Mouse (Mus musculus) liver, embryonic 14.5 days (tissue): ENCODE data around the gene Ctsl.

Experiments
- CTCF ChIP-seq: IDR thresholded peaks from 2 replicates; pipeline ENCODE4 v1.5.1; 2016; ENCODE audit warnings: antibody characterized with exemption, low read depth, control low read depth
- EP300 ChIP-seq: IDR thresholded peaks from 2 replicates; pipeline ENCODE4 v1.6.1; 2016; ENCODE audit warnings: antibody characterized with exemption, low read depth

GRCm38 (mm10) chr13:64364258-64364657 lies 6.4 kb downstream of the Ctsl start:
- no peak for TF ChIP-seq EP300
- TF ChIP-seq CTCF: peak; percentile 73
